Mouse (Mus musculus): ENCODE measurements at regions not wholly inside any gene's neighbourhood (a gene's known extent, or its start where the extent isn't known, plus 50 kb on each side); places are given as distances from the start of the nearest gene placed in this dataset.

GRCm38 (mm10) chr7:73141167-73141566 lies 234.1 kb upstream of the Rgma start:
- TF ChIP-seq CTCF (IDR thresholded peaks at IDR 0.05; ENCODE audit: borderline replicate concordance, extremely low read depth, insufficient read depth, insufficient read length) (no peak), POLR2A (IDR thresholded peaks at IDR 0.05; ENCODE audit: borderline replicate concordance, extremely low read depth, insufficient read depth, insufficient read length, poor library complexity, severe bottlenecking) (no peak)

Data from brain, embryonic 14.5 days (tissue).